Mouse (Mus musculus): Measurements from ENCODE around the gene Kmt2e. TPM values are rescaled to one million over a fixed set of nuclear protein-coding genes. Genes with fewer than 3 reads are reported as not detected.
"Not testable (repeated sequence)": the region's sequence is repeated elsewhere in the genome, so short reads cannot be mapped to it uniquely, and the experiment has no call there.

Kmt2e gene
- polyA plus RNA-seq, 1 experiment, result 15.8 TPM

- DNase-seq (ENCODE audit: low read depth), result no peak
These were observed 2.1 kb upstream of the Kmt2e start for GRCm38 (mm10) chr5:23431948-23432707.

- no peak for DNase-seq (ENCODE audit: low read depth)
These were observed 1.3 kb upstream of the Kmt2e start for GRCm38 (mm10) chr5:23432708-23433645.

GRCm38 (mm10) chr5:23434598-23435481, 599 bp downstream of the Kmt2e start:
- DNase-seq (ENCODE audit: low read depth), result no peak

DNA sequence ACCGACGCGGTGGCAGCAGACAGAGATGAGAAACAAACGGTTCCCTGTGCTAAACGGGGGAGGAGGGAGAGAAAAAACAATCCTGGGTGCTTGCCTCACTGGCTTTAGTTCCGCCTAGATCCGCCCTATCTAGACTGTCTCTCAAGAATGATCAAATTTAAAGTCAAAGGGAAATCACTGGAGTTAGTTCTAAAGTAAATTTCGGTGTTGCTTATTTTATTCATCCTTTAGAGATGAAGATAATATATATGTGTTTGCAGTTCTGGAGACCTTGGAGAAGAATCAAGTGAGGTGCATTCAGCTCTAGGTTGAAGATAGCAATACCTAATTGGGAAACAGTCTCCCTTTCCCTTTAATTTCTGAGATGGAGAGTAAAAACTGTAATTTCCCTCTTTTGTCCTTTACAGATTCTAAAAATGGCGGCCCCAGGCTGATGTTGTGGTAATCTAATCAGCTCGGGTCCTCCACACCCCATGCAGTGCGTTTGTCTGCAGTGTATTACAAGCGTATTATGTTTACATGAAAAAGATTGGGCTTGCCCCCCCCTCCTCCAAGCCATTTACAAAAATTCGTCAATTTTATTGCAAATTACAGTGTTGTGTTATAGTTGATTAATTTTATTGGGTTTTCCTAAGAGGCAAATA, 1.4 kb downstream of the Kmt2e start:
- DNase-seq (ENCODE audit: low read depth), result no peak

DNA sequence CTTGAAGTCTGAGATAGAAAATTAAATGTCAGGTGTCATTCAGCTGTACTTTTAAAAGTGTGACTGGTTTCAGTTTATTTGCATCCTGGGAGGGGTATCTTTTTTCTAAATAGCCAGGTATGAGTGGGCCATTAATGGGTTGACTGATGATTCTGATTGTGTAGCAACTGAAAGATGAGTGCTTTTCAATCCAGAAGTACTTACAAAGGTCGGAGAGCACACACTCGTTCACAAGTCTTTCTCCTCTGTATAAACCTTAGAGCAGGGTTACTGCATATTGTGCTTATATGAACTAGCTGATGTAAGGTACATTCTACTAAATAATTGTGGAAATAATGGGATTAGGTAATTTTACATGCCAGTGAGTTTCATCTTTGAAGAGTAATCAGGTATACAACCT, 2.5 kb downstream of the Kmt2e start:
- DNase-seq (ENCODE audit: low read depth), result no peak

DNA sequence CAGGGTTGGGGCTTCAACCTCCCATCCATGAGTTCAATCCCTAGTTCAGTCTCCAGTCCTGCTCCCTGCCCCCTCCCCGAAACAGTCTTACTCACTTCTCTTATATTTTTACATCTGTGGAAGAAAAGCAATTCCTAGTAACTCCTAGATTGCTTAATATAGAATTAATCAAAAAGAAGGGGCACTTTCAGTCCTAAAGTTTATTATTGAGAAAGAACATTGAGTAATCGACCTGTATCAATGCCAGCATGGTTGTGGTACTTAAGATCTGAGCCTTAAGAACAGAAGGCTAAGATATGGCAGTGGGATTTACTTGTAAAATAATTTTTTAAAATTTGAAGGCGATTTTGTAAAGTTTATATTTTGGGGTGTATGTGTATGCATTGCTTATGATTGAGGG, 5.6 kb downstream of the Kmt2e start:
- DNase-seq (ENCODE audit: low read depth), result no peak

GRCm38 (mm10) chr5:23440572-23440971, 6.3 kb downstream of the Kmt2e start:
- DNase-seq (ENCODE audit: low read depth), result no peak

DNA sequence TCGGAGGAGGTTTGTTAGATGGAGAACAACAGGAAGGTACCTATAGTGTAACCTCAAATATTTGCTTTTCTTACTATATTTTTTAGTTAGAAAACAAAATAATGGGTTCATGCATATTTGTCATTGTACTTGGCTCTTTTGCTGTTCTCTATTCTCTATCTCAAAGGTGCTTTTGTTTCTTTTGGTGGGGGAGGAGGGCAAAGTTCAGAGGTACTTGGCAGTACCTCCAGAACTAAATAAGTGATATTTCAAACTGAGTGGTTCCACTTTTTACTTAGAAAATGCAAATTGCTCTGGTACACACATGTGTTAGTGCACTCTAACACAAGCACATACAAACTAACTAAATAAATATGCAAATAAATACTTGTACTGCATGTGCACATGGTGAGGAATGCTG, 7.7 kb downstream of the Kmt2e start:
- DNase-seq (ENCODE audit: low read depth), result no peak

DNA sequence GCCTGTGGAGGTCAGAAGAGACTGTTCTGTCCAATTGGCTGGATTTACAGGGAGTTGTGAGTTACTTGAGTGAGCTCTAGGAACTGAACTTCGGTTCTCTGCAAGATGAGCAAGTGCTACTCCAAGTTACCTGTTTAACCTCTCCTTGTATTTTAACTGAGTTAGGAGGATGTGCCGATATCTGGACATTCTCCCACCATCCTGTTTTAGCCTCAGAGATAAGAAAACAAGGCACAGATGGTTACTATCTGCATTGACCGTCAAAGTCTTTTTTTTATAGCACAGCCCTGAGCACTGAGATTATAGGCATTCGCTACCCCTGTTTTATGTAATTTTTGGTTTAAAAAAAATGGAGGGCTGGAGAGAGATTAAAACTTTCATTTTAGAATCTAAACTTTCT, 10.2 kb downstream of the Kmt2e start:
- DNase-seq (ENCODE audit: low read depth), result no peak

- DNase-seq (ENCODE audit: low read depth), result not testable (repeated sequence)
These were observed 19.3 kb downstream of the Kmt2e start for GRCm38 (mm10) chr5:23453561-23453960.

DNA sequence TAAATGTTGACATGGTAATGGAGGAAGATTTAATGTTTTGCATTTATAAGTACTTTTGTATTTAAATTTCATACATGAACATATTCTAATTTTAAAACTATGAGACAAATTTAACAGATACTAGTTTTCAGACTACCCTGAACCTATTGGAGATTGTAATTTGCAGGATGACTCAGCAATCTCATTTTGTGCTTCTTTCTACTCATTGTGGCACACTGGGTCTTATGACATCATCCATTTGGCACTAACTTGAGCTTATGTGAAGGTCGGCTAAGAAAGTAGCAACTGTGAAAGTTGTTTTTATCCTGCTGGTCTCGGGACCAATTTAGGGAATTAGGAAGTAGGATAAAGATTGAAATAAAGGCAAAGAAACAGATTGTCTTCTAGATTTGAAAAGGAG, 27.4 kb downstream of the Kmt2e start:
- DNase-seq (ENCODE audit: low read depth), result no peak

DNA sequence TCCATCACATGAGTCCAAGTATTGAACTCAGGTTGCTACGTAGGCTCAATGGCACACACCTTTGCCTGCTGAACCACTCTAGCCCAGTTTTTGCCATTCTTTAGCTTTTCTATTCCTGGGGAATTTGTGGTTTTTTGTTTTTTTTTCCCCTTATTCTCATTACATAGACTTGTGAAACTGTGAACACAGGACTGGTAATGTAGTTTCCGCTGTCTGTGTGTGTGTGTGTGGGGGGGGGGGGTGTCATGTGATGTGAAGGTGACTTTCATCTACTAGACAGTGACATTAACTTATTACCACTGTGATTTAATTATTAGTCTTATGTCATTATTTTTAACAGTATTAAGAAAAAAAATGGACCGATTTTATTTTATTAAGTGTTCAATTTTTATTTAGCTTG, 30.0 kb downstream of the Kmt2e start:
- no peak for DNase-seq (ENCODE audit: low read depth)

DNA sequence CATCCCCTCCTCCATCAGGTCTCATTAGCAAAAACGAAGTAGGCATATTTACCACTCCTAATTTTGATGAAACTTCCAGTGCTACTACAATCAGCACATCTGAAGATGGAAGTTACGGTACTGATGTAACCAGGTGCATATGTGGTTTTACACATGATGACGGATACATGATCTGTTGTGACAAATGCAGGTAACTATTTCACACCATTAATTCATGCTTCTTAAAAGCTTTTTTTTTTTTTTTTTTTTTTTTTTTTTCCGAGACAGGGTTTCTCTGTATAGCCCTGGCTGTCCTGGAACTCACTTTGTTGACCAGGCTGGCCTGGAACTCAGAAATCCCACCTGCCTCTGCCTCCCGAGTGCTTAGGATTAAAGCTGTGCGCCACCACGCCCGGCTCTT, 30.5 kb downstream of the Kmt2e start:
- DNase-seq (ENCODE audit: low read depth), result no peak

GRCm38 (mm10) chr5:23466546-23466945, 32.3 kb downstream of the Kmt2e start:
- no peak for DNase-seq (ENCODE audit: low read depth)

DNA sequence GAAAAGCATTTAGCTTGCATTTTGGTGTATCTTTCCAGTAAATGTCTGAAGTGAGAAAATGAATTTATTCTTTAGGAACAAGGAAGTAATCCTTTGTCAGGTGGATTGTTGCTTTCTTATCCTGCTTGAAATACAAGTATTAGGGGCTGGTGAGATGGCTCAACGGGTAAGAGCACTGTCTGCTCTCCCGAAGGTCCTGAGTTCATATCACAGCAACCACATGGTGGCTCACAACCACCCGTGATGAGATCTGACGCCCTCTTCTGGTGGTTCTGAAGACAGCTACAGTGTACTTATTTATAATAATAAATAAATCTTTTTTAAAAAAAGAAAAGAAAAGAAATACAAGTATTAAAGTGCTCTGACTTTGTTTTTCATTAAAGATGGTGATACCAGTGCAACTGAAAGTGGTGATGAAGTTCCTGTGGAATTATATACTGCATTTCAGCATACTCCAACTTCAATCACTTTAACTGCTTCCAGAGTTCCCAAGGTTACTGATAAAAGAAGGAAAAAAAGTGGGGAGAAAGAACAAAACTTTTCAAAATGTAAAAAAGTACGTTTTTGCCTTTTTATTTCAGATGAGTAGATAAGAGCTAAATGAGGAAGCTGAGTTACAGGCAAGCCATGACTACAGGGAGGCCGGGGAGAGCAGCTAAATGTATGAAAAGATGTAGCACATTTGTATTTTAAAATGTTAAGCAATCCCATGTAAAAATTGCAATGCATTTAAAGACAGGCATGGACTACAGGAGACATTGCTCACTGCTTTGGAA, 39.0 kb downstream of the Kmt2e start:
- no peak for DNase-seq (ENCODE audit: low read depth)

DNA sequence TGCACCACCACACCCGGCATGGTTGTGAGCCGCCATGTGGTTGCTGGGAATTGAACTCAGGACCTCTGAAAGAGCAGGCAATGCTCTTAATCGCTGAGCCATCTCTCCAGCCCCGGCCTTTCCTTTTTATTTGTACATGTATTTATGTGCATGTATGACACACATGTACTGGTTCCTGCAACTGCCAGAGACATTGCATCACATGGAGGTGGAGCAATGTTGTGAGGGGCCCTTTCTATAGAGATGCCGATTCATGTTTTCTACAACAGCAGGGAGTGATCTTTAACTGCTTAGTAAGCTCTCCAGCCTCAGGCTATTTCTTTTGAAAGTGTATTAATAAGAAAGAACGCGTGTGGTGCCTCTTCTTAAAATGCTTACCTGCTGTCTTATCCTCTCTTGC, 49.6 kb downstream of the Kmt2e start:
- no peak for DNase-seq (ENCODE audit: low read depth)

DNA sequence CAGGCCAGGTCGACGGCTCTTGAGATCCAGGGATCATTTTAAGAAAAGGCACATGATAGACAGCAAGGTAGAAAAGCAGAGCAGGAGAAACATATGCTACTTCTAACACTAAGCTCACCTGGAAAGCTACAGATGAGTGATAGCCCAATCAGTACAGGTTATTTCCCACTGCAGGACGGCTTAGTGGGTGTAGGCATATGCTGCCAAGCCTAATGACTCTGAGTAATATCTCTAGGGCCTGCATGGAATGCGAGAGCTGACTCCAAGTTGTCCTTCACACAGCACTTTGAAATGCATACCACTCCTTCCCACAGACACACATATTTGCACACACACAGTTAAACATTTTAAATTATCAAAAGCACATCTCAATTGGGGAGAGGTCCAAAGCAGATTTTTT, 55.0 kb downstream of the Kmt2e start:
- DNase-seq (ENCODE audit: low read depth), result no peak

- DNase-seq (ENCODE audit: low read depth), result no peak
These were observed 56.6 kb downstream of the Kmt2e start for GRCm38 (mm10) chr5:23490797-23491196.

DNA sequence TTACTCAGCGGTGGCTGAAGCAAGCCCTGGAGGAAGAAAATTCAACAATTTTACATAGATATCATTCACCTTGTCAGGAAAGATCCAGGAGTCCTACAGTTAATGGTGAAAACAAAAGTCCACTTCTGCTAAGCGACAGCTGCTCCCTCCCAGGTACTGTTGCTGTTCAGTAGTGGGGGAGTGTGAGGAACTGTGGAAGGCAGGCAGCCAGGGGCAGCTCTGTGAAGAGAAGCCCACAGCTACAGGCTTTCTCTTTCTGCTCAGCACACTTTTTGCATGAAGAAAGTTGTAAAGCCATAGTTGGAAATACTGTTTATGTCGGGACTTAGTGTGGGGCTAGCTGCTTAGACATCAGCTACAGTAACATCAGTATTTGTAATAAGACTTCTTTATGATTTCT, 62.2 kb downstream of the Kmt2e start:
- DNase-seq (ENCODE audit: low read depth), result no peak

GRCm38 (mm10) chr5:23496933-23497332, 62.7 kb downstream of the Kmt2e start:
- DNase-seq (ENCODE audit: low read depth), result no peak

DNA sequence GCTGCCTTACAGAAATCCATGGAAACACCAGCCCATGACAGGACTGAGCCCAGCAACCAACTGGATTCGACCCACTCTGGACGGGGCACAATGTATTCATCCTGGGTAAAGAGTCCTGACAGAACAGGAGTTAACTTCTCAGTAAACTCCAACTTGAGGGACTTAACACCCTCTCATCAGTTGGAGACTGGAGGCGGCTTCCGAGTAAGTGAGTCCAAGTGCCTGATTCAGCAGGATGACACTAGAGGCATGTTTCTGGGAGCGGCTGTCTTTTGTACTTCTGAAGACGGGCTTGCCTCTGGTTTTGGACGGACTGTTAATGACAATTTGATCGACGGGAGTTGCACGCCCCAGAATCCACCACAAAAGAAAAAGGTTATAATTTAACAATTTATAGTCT, 63.7 kb downstream of the Kmt2e start:
- no peak for DNase-seq (ENCODE audit: low read depth)

Data from gonadal fat pad, adult 2 months (tissue).